Mouse (Mus musculus) erythroblast, embryonic 14.5 days (primary cell): ENCODE results near the gene Tmem97.

Source experiments
- GATA1 ChIP-seq: IDR thresholded peaks from 2 replicates; pipeline ENCODE4 v1.6.1; 2012; ENCODE audit warnings: low read length, inconsistent platforms, mixed read lengths
- TAL1 ChIP-seq: IDR thresholded peaks from 3 replicates; pipeline ENCODE4 v1.6.1; 2012; ENCODE audit warnings: low read length, inconsistent platforms, mixed read lengths

DNA sequence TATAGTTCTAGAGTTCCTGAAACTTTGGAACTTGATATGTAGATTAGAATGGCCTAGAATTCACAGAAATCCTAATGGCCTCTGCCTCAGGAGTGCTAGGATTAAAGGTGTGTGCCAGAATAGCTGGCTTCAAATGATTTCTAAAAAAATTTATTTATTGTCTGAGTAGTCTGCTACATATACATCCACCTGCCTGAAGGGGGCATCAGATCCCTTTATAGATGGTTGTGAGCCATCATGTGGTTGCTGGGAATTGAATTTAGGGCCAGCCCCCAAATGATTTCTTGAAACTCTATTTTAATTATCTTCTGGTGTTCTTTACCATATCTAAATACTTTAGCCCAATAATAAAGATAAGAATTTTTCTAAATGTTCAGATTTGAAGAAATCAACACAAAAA is 35.5 kb upstream of the Tmem97 start:
- TF ChIP-seq TAL1 (no peak), GATA1 (no peak)
